Mouse (Mus musculus) bone marrow macrophage, adult 2 months (primary cell): Measurements from ENCODE around the gene Zfp296.

ENCODE experiments used
- CTCF ChIP-seq: IDR thresholded peaks from 2 replicates; pipeline ENCODE4 v1.5.1; 2012; ENCODE audit warnings: low read depth, mild to moderate bottlenecking, low read length, moderate library complexity
- POLR2A ChIP-seq: IDR thresholded peaks from 2 replicates; pipeline ENCODE4 v1.6.1; 2012; ENCODE audit warnings: mild to moderate bottlenecking, low read depth, low read length, borderline replicate concordance

- TF ChIP-seq CTCF (no peak), POLR2A (no peak)
These were observed 3.3 kb upstream of the Zfp296 start for GRCm38 (mm10) chr7:19573776-19574140.
